Mouse (Mus musculus) ZHBTc4 (cell line): ENCODE measurements around the gene Pcx.

Source experiments
- DNase-seq: peaks from one replicate; pipeline ENCODE4 v3.0.0-alpha.2; 2011; ENCODE audit warnings: low read depth, low spot score

Pcx gene

GRCm38 (mm10) chr19:4509986-4510963 lies at the start of gene Pcx:
TSS of gene Pcx (plus strand) at chr19:4510472.
- peak; percentile 100 for DNase-seq

- DNase-seq = no peak
Observed at GRCm38 (mm10) chr19:4461981-4462380, 48.3 kb upstream of the Pcx start.

- no peak for DNase-seq
Observed at GRCm38 (mm10) chr19:4464666-4465065, 45.6 kb upstream of the Pcx start.

- peak; percentile 61 for DNase-seq
Observed at GRCm38 (mm10) chr19:4468363-4468762, 41.9 kb upstream of the Pcx start.

GRCm38 (mm10) chr19:4473549-4473948 lies 36.7 kb upstream of the Pcx start:
- no peak for DNase-seq

- no peak for DNase-seq
Observed at GRCm38 (mm10) chr19:4474739-4475138, 35.5 kb upstream of the Pcx start.

- no peak for DNase-seq
Observed at GRCm38 (mm10) chr19:4475224-4475925, 34.9 kb upstream of the Pcx start.

- peak; percentile 61 for DNase-seq
Observed at GRCm38 (mm10) chr19:4476601-4477257, 33.5 kb upstream of the Pcx start.

- DNase-seq = no peak
Observed at GRCm38 (mm10) chr19:4477345-4478189, 32.7 kb upstream of the Pcx start, which contains the start of gene Syt12. TSS of gene Syt12 (minus strand) at chr19:4477447.

GRCm38 (mm10) chr19:4478190-4478516 lies 32.1 kb upstream of the Pcx start:
- DNase-seq = peak; percentile 78

- no peak for DNase-seq
Observed at GRCm38 (mm10) chr19:4480041-4480440, 30.2 kb upstream of the Pcx start.

- no peak for DNase-seq
Observed at GRCm38 (mm10) chr19:4481326-4481725, 28.9 kb upstream of the Pcx start.

GRCm38 (mm10) chr19:4482111-4482859 lies 28.0 kb upstream of the Pcx start:
- DNase-seq = no peak

GRCm38 (mm10) chr19:4485006-4485405 lies 25.3 kb upstream of the Pcx start:
- no peak for DNase-seq

- DNase-seq = no peak
Observed at GRCm38 (mm10) chr19:4487877-4488276, 22.4 kb upstream of the Pcx start.

- no peak for DNase-seq
Observed at GRCm38 (mm10) chr19:4491080-4491695, 19.1 kb upstream of the Pcx start.

GRCm38 (mm10) chr19:4492526-4493296 lies 17.6 kb upstream of the Pcx start:
- DNase-seq = no peak

- no peak for DNase-seq
Observed at GRCm38 (mm10) chr19:4494707-4495106, 15.6 kb upstream of the Pcx start.

- no peak for DNase-seq
Observed at GRCm38 (mm10) chr19:4495814-4496213, 14.5 kb upstream of the Pcx start.
